Mouse (Mus musculus): ENCODE results near the gene Clk2. TPM values are rescaled to one million over a fixed set of nuclear protein-coding genes. Genes with fewer than 3 reads are reported as not detected.

The Clk2 gene
- 21.2 and 25.4 TPM in 2 replicates for polyA plus RNA-seq (2015; fragmentation: Nextera tagmentation; extraction: Ambion mirVana)

- Histone ChIP-seq H3K36me3 (peaks cover 20% of the 10 kb centered on the region), H3K9me3 (no peaks in the 10 kb centered on the region), H3K4me1 (replicated peaks) (peaks cover 24% of the 10 kb centered on the region), H3K9ac (peak within 1 kb of the TSS; percentile 98), H3K4me2 (replicated peaks) (peak within 1 kb of the TSS; percentile 69), H3K27me3 (replicated peaks) (no peaks in the 10 kb centered on the region), H3K27ac (peak within 1 kb of the TSS; percentile 97), H3K4me3 (replicated peaks) (peak within 1 kb of the TSS; percentile 91)
- under 1% methylated on average over 74 of the region's 79 CpGs for WGBS
- ATAC-seq = peak; percentile 99
Observed at GRCm38 (mm10) chr3:89164506-89165267, at the start of gene Clk2. Gene Clk2 (plus strand): TSS chr3:89164795.

- no peak overlapping the region for H3K9ac ChIP-seq
- ATAC-seq = peak; percentile 54
- no peak overlapping the region for H3K4me2 ChIP-seq (replicated peaks)
- H3K36me3 ChIP-seq = no peaks in the 10 kb centered on the region
- no peak overlapping the region for H3K27ac ChIP-seq
- H3K4me3 ChIP-seq (replicated peaks) = no peak overlapping the region
- no peaks in the 10 kb centered on the region for H3K4me1 ChIP-seq (replicated peaks)
- WGBS = 12% methylated on average over 2 of the region's 2 CpGs
- H3K9me3 ChIP-seq = no peaks in the 10 kb centered on the region
- H3K27me3 ChIP-seq (replicated peaks) = no peaks in the 10 kb centered on the region
Observed at GRCm38 (mm10) chr3:89115522-89115921, 49.1 kb upstream of the Clk2 start.

DNA sequence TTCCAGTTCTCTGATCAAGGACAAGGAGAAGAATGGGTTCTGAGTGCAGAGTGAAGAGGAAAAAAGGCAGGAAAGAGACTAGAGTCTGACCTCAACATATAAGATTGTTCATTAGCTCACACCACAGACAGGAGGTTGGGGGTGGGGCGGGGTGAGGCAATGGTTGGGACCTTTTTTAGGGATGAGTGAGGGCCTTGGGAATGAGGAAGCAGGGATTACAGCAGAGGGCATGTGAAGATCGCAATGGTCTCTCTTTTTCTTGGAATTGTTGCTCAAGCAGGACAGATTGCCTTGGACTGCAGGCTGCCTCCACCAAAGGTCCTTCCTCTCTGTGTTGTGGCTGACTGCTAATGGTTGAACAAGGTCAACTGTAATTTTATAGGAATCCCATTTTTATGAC lies 41.3 kb upstream of the Clk2 start:
- H3K4me1 ChIP-seq (replicated peaks) = no peaks in the 10 kb centered on the region
- ATAC-seq = no peak
- H3K9me3 ChIP-seq = no peaks in the 10 kb centered on the region
- WGBS = 70% methylated on average over 2 of the region's 2 CpGs
- H3K9ac ChIP-seq = no peak overlapping the region
- no peaks in the 10 kb centered on the region for H3K27me3 ChIP-seq (replicated peaks)
- H3K4me2 ChIP-seq (replicated peaks) = no peak overlapping the region
- no peak overlapping the region for H3K4me3 ChIP-seq (replicated peaks)
- H3K36me3 ChIP-seq = no peaks in the 10 kb centered on the region
- no peak overlapping the region for H3K27ac ChIP-seq

DNA sequence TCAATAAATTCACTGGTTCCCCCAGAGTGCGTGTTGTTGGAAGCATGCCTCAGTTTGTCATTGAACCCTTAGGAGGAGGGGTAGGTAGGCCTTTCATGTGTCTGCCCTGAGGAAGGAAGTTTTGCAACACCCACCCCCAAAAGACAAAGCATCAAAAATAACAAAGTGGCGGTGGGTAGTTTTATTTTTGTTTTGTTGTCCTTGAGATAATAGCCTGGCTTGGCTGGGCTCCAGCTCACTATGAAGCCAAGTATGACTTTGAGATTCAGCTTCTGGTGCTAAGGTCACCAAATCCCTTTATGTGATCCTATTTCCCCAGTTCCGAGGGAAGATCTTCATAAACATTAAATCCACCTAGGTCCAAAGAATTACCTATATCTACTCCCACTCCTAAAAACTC lies 40.4 kb upstream of the Clk2 start:
- H3K9me3 ChIP-seq = no peaks in the 10 kb centered on the region
- H3K4me2 ChIP-seq (replicated peaks) = no peak overlapping the region
- no peak overlapping the region for H3K9ac ChIP-seq
- 67% methylated on average over 3 of the region's 3 CpGs for WGBS
- H3K4me1 ChIP-seq (replicated peaks) = no peaks in the 10 kb centered on the region
- no peaks in the 10 kb centered on the region for H3K27me3 ChIP-seq (replicated peaks)
- H3K36me3 ChIP-seq = no peaks in the 10 kb centered on the region
- no peak overlapping the region for H3K4me3 ChIP-seq (replicated peaks)
- ATAC-seq = no peak
- no peak overlapping the region for H3K27ac ChIP-seq

GRCm38 (mm10) chr3:89125981-89126380 lies 38.6 kb upstream of the Clk2 start:
- H3K9me3 ChIP-seq = no peaks in the 10 kb centered on the region
- H3K4me2 ChIP-seq (replicated peaks) = no peak overlapping the region
- no peak overlapping the region for H3K27ac ChIP-seq
- H3K4me1 ChIP-seq (replicated peaks) = no peaks in the 10 kb centered on the region
- no peak overlapping the region for H3K9ac ChIP-seq
- WGBS = 93% methylated on average over 3 of the region's 3 CpGs
- ATAC-seq = no peak
- no peaks in the 10 kb centered on the region for H3K36me3 ChIP-seq
- no peak overlapping the region for H3K4me3 ChIP-seq (replicated peaks)
- no peaks in the 10 kb centered on the region for H3K27me3 ChIP-seq (replicated peaks)

DNA sequence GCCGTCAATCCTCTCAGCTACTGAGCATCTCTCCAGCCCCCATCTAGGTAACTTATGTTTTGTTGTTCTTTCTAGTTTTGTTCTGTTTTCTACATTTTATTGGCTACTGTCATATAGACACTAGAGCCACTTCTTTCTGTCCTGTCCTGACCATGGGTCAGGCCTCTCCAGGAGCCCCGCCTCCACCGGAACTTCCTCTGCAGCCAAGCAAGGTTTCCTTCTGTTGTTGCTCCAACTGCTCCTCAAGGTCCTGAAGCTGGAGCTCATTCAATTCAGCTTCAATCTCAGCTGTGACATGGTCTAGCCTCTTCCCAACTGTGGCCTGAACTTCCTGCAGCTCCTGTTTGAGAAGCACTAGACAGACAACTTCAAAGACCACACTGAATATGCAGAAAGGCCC lies 34.7 kb upstream of the Clk2 start:
- 88% methylated on average over 3 of the region's 3 CpGs for WGBS
- H3K4me3 ChIP-seq (replicated peaks) = no peak overlapping the region

DNA sequence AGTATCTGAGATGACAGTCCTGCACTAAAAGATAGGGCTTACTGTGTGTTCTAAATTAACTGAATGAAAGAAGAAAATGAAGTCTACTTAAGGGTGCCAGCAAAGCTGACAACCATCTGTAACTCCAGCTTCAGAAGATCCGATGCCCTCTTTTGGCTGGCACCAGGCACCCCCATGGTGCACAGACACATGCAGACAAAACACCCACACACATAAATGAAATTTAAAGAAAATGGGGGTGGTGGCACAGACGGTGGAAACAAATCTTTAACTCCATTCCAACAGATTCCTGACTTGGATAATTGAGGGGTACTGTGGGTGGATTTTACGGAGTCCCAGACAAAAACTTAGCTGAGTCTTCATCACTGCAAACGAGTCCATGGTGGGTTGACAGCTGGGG lies 32.8 kb upstream of the Clk2 start:
- Histone ChIP-seq H3K27me3 (replicated peaks) (no peaks in the 10 kb centered on the region), H3K4me3 (replicated peaks) (0 out of 2 replicates have a peak overlapping the region, but pooled peaks have one; percentile 25), H3K36me3 (no peaks in the 10 kb centered on the region), H3K4me2 (replicated peaks) (peak overlapping the region; percentile 64), H3K9ac (no peak overlapping the region), H3K4me1 (replicated peaks) (peaks cover 16% of the 10 kb centered on the region; the same call in 1 of the 2 replicates), H3K27ac (no peak overlapping the region), H3K9me3 (no peaks in the 10 kb centered on the region)
- 44% methylated on average over 4 of the region's 4 CpGs for WGBS
- ATAC-seq = no peak

More for the DNA sequence above, 34.7 kb upstream of the Clk2 start:
- Histone ChIP-seq H3K4me2 (replicated peaks) (no peak overlapping the region), H3K9me3 (no peaks in the 10 kb centered on the region), H3K4me1 (replicated peaks) (peaks cover 16% of the 10 kb centered on the region; the same call in 1 of the 2 replicates), H3K36me3 (no peaks in the 10 kb centered on the region), H3K9ac (no peak overlapping the region), H3K27ac (no peak overlapping the region), H3K27me3 (replicated peaks) (no peaks in the 10 kb centered on the region)
- ATAC-seq = no peak

DNA sequence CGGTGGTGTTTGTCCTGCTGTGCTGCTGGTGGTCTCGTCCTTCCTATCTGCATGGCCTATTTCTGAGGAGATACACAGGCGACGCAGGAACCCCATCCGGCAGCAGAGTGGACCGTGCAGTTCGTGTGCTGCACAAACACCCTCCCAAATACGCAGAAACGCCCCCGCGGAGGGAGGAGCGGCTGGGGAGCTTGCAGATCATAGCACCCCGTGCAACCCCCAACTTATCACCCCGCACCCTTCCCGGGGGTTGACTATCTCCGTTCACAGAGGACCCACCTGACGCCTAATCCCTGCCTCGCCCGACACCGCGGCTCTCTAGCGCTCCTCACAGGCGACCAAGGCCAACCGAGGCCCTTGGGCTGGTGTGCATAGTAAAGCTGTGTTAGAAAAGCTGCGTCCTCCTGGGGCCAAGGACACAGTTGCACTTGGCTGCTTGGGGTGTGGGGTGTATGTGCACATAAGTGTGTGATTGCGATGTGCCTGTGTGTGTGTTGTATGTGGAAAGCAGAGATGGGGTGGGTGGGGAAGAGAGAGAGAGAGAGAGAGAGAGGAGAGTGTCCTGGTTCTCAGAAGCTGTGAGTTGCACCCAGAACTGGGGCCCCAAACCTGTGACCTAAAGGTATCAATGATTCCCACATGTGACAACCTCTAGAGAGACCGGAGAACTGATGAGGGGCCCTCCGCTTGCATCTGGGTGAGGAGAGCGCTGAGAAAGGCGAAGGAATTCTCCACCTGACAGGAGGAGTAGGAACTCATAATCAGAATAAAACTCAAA lies 32.1 kb upstream of the Clk2 start:
- H3K4me2 ChIP-seq (replicated peaks) = peak overlapping the region; percentile 64
- ATAC-seq = peak; percentile 37; the same call in 1 of the 2 replicates
- H3K4me3 ChIP-seq (replicated peaks) = peak overlapping the region; percentile 25
- peak overlapping the region; percentile 29; the same call in 1 of the 2 replicates for H3K9ac ChIP-seq
- 13% methylated on average over 30 of the region's 30 CpGs for WGBS
- H3K36me3 ChIP-seq = no peaks in the 10 kb centered on the region
- peak overlapping the region; percentile 82; the same call in 1 of the 2 replicates for H3K27ac ChIP-seq
- H3K27me3 ChIP-seq (replicated peaks) = no peaks in the 10 kb centered on the region
- no peaks in the 10 kb centered on the region for H3K9me3 ChIP-seq
- peaks cover 16% of the 10 kb centered on the region; the same call in 1 of the 2 replicates for H3K4me1 ChIP-seq (replicated peaks)

DNA sequence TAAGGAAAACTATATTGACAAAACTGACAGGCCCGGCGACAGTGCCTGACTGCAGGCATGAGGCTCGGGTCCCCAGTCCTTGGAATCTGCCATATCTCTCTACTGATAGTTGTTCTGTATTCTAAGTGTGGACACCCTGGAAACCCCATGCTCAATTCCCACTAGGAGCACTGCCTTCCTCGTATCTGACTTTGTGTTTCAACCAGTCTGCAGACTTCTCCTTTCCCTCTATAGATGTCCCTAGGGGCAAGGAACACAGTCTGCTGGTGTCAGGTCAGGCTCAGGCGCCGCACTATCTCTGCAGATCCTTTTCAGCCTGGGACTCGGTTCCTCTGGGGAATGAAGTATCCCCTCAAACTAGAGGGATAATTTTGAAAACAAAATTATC lies 31.5 kb upstream of the Clk2 start:
- peaks cover 16% of the 10 kb centered on the region; the same call in 1 of the 2 replicates for H3K4me1 ChIP-seq (replicated peaks)
- H3K27me3 ChIP-seq (replicated peaks) = no peaks in the 10 kb centered on the region
- peak overlapping the region; percentile 82 for H3K27ac ChIP-seq
- no peak overlapping the region for H3K4me3 ChIP-seq (replicated peaks)
- H3K36me3 ChIP-seq = no peaks in the 10 kb centered on the region
- ATAC-seq = no peak
- WGBS = 69% methylated on average over 7 of the region's 7 CpGs
- H3K9ac ChIP-seq = 0 out of 2 replicates have a peak overlapping the region, but pooled peaks have one; percentile 24
- H3K4me2 ChIP-seq (replicated peaks) = peak overlapping the region; percentile 23; the same call in 1 of the 2 replicates
- no peaks in the 10 kb centered on the region for H3K9me3 ChIP-seq

- H3K4me1 ChIP-seq (replicated peaks) = peaks cover 16% of the 10 kb centered on the region; the same call in 1 of the 2 replicates
- 78% methylated on average over 1 of the region's 1 CpGs for WGBS
- peak; percentile 77 for ATAC-seq
- peak overlapping the region; percentile 23; the same call in 1 of the 2 replicates for H3K4me2 ChIP-seq (replicated peaks)
- H3K9me3 ChIP-seq = no peaks in the 10 kb centered on the region
- H3K27ac ChIP-seq = peak overlapping the region; percentile 82
- H3K36me3 ChIP-seq = no peaks in the 10 kb centered on the region
- H3K4me3 ChIP-seq (replicated peaks) = no peak overlapping the region
- H3K9ac ChIP-seq = no peak overlapping the region
- no peaks in the 10 kb centered on the region for H3K27me3 ChIP-seq (replicated peaks)
Observed at GRCm38 (mm10) chr3:89133752-89134151, 30.8 kb upstream of the Clk2 start.

DNA sequence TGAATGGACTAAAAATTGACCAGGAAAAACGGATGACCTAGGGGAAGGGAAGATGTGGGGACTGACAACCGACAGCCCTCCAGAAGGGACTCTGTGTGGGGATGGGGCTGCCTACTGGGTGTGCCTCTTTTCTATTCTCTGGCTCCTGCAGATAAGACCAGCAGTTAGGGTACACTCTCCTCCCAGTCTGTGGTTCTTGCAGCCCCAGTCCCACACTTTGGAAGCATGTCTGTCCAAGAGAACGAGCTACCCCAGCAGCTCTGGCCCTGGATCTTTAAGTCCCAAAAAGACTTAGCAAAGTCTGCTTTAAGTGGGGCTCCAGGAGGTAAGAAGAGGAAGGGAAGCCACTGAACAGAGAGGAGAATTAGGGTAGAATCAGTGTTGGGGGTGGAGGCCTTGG lies 28.6 kb upstream of the Clk2 start, which contains the start of gene Pklr:
Pklr (plus strand) TSS at position 185 of the 400 bp plus-strand sequence.
- 46% methylated on average over 3 of the region's 3 CpGs for WGBS
- no peaks in the 10 kb centered on the region for H3K9me3 ChIP-seq
- peak within 1 kb of the TSS; percentile 53 for H3K4me2 ChIP-seq (replicated peaks)
- peak within 1 kb of the TSS; percentile 24 for H3K4me3 ChIP-seq (replicated peaks)
- peak within 1 kb of the TSS; percentile 78 for H3K27ac ChIP-seq
- no peaks in the 10 kb centered on the region for H3K36me3 ChIP-seq
- ATAC-seq = no peak; the same call in 1 of the 2 replicates
- peak within 1 kb of the TSS; percentile 29 for H3K9ac ChIP-seq
- H3K4me1 ChIP-seq (replicated peaks) = peaks cover 16% of the 10 kb centered on the region; the same call in 1 of the 2 replicates
- no peaks in the 10 kb centered on the region for H3K27me3 ChIP-seq (replicated peaks)

DNA sequence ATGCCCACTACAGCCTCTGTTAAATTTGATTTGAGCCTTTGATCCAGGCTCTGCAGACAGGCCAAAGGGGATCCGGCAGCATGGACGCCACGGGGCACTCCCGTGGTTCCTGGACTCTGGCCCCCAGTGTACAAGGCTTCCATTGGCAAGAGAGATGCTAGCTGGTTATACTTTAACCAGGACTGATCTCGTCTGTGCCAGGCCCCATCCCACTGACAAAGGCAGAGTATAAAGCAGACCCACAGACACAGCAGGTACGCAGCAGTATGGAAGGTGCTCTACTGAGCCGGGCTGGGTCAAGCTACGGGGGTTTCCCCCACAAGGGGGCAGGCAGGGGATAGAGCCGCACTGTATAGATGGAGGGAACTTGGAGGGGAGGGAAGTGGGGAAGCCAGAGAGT lies 28.2 kb upstream of the Clk2 start:
- peak; percentile 88 for ATAC-seq
- Histone ChIP-seq H3K27ac (peak overlapping the region; percentile 78), H3K4me1 (replicated peaks) (peaks cover 16% of the 10 kb centered on the region; the same call in 1 of the 2 replicates), H3K4me2 (replicated peaks) (peak overlapping the region; percentile 53), H3K36me3 (no peaks in the 10 kb centered on the region), H3K9ac (peak overlapping the region; percentile 29; the same call in 1 of the 2 replicates), H3K9me3 (no peaks in the 10 kb centered on the region), H3K4me3 (replicated peaks) (peak overlapping the region; percentile 24), H3K27me3 (replicated peaks) (no peaks in the 10 kb centered on the region)
- WGBS = 30% methylated on average over 9 of the region's 9 CpGs

All from intestine, embryonic 15.5 days (tissue).